Mouse (Mus musculus): Measurements from ENCODE around the gene Myl3. TPM values are rescaled to one million over a fixed set of nuclear protein-coding genes. Genes with fewer than 3 reads are reported as not detected.

The Myl3 gene
- polyA plus RNA-seq, 1 experiment from 2014 or later = 13.8 TPM

GRCm38 (mm10) chr9:110762763-110763162 is 21.1 kb downstream of the Myl3 start:
- Histone ChIP-seq H3K4me2 (replicated peaks; ENCODE audit: low read depth, low read length) (no peak overlapping the region), H3K27ac (ENCODE audit: low read length) (no peak overlapping the region), H3K9me3 (ENCODE audit: low read length) (no peaks in the 10 kb centered on the region), H3K36me3 (ENCODE audit: insufficient read depth, low read length) (no peaks in the 10 kb centered on the region), H3K4me1 (ENCODE audit: insufficient read depth, low read depth, low read length) (no peaks in the 10 kb centered on the region), H3K4me3 (ENCODE audit: low read depth, low read length) (no peak overlapping the region), H3K27me3 (replicated peaks; ENCODE audit: insufficient read depth, low read length) (no peaks in the 10 kb centered on the region; the same call in 1 of the 2 replicates), H3K9ac (replicated peaks; ENCODE audit: low read depth) (no peak overlapping the region)
- WGBS = 61% methylated on average over 10 of the region's 10 CpGs
- TF ChIP-seq EP300 (IDR thresholded peaks at IDR 0.05) (no peak), CTCF (IDR thresholded peaks at IDR 0.05) (no peak)
- DNase-seq (ENCODE audit: low spot score) = peak; percentile 27
- peak; percentile 72 for ATAC-seq

- H3K27me3 ChIP-seq (replicated peaks; ENCODE audit: insufficient read depth, low read length) = no peaks in the 10 kb centered on the region; the same call in 1 of the 2 replicates
- H3K36me3 ChIP-seq (ENCODE audit: insufficient read depth, low read length) = no peaks in the 10 kb centered on the region
- H3K4me3 ChIP-seq (ENCODE audit: low read depth, low read length) = no peak overlapping the region
- TF ChIP-seq EP300 (IDR thresholded peaks at IDR 0.05) = no peak
- no peak for TF ChIP-seq CTCF (IDR thresholded peaks at IDR 0.05)
- DNase-seq (ENCODE audit: low spot score) (no peak), ATAC-seq (no peak)
- no peaks in the 10 kb centered on the region for H3K9me3 ChIP-seq (ENCODE audit: low read length)
- 69% methylated on average over 2 of the region's 2 CpGs for WGBS
- no peak overlapping the region for H3K4me2 ChIP-seq (replicated peaks; ENCODE audit: low read depth, low read length)
- H3K9ac ChIP-seq (replicated peaks; ENCODE audit: low read depth) = no peak overlapping the region
- H3K27ac ChIP-seq (ENCODE audit: low read length) = no peak overlapping the region
- no peaks in the 10 kb centered on the region for H3K4me1 ChIP-seq (ENCODE audit: insufficient read depth, low read depth, low read length)
Measured at GRCm38 (mm10) chr9:110763405-110763804, 21.7 kb downstream of the Myl3 start.

- no peaks in the 10 kb centered on the region for H3K27me3 ChIP-seq (replicated peaks; ENCODE audit: insufficient read depth, low read length)
- TF ChIP-seq EP300 (IDR thresholded peaks at IDR 0.05) (no peak), CTCF (IDR thresholded peaks at IDR 0.05) (no peak)
- H3K4me3 ChIP-seq (ENCODE audit: low read depth, low read length) = no peak overlapping the region
- no peaks in the 10 kb centered on the region for H3K9me3 ChIP-seq (ENCODE audit: low read length)
- no peak overlapping the region for H3K4me2 ChIP-seq (replicated peaks; ENCODE audit: low read depth, low read length)
- no peak overlapping the region for H3K27ac ChIP-seq (ENCODE audit: low read length)
- H3K9ac ChIP-seq (replicated peaks; ENCODE audit: low read depth) = no peak overlapping the region
- H3K36me3 ChIP-seq (ENCODE audit: insufficient read depth, low read length) = no peaks in the 10 kb centered on the region
- no peak for ATAC-seq
- WGBS = 89% methylated on average over 10 of the region's 10 CpGs
- no peak for DNase-seq (ENCODE audit: low spot score)
- H3K4me1 ChIP-seq (ENCODE audit: insufficient read depth, low read depth, low read length) = no peaks in the 10 kb centered on the region
Measured at GRCm38 (mm10) chr9:110772336-110772735, 30.7 kb downstream of the Myl3 start.

GRCm38 (mm10) chr9:110774403-110775268 is 33.0 kb downstream of the Myl3 start:
- H3K4me3 ChIP-seq (ENCODE audit: low read depth, low read length) = no peak overlapping the region

GRCm38 (mm10) chr9:110775269-110776022 is 33.8 kb downstream of the Myl3 start:
- Histone ChIP-seq H3K4me1 (ENCODE audit: insufficient read depth, low read depth, low read length) (no peaks in the 10 kb centered on the region), H3K36me3 (ENCODE audit: insufficient read depth, low read length) (no peaks in the 10 kb centered on the region), H3K4me3 (ENCODE audit: low read depth, low read length) (no peak overlapping the region), H3K9ac (replicated peaks; ENCODE audit: low read depth) (no peak overlapping the region), H3K27me3 (replicated peaks; ENCODE audit: insufficient read depth, low read length) (no peaks in the 10 kb centered on the region; the same call in 1 of the 2 replicates), H3K9me3 (ENCODE audit: low read length) (no peaks in the 10 kb centered on the region), H3K4me2 (replicated peaks; ENCODE audit: low read depth, low read length) (0 out of 2 replicates have a peak overlapping the region, but pooled peaks have one; percentile 14), H3K27ac (ENCODE audit: low read length) (no peak overlapping the region)
- 61% methylated on average over 10 of the region's 10 CpGs for WGBS
- peak; percentile 53 for DNase-seq (ENCODE audit: low spot score)
- peak; percentile 58 for ATAC-seq
- TF ChIP-seq EP300 (IDR thresholded peaks at IDR 0.05) (no peak), CTCF (IDR thresholded peaks at IDR 0.05) (no peak; the same call in 1 of the 2 replicates)

More at GRCm38 (mm10) chr9:110774403-110775268, 33.0 kb downstream of the Myl3 start:
- Histone ChIP-seq H3K4me2 (replicated peaks; ENCODE audit: low read depth, low read length) (0 out of 2 replicates have a peak overlapping the region, but pooled peaks have one; percentile 14), H3K27ac (ENCODE audit: low read length) (no peak overlapping the region), H3K27me3 (replicated peaks; ENCODE audit: insufficient read depth, low read length) (no peaks in the 10 kb centered on the region), H3K4me1 (ENCODE audit: insufficient read depth, low read depth, low read length) (no peaks in the 10 kb centered on the region), H3K9ac (replicated peaks; ENCODE audit: low read depth) (no peak overlapping the region), H3K36me3 (ENCODE audit: insufficient read depth, low read length) (no peaks in the 10 kb centered on the region), H3K9me3 (ENCODE audit: low read length) (no peaks in the 10 kb centered on the region)
- WGBS = 54% methylated on average over 15 of the region's 15 CpGs
- ATAC-seq = peak; percentile 44; the same call in 1 of the 2 replicates
- no peak for TF ChIP-seq EP300 (IDR thresholded peaks at IDR 0.05)
- no peak for TF ChIP-seq CTCF (IDR thresholded peaks at IDR 0.05)
- DNase-seq (ENCODE audit: low spot score) = peak; percentile 31

- 71% methylated on average over 1 of the region's 1 CpGs for WGBS
- H3K9ac ChIP-seq (replicated peaks; ENCODE audit: low read depth) = no peak overlapping the region
- H3K4me1 ChIP-seq (ENCODE audit: insufficient read depth, low read depth, low read length) = no peaks in the 10 kb centered on the region; the same call in 1 of the 2 replicates
- no peak overlapping the region for H3K27ac ChIP-seq (ENCODE audit: low read length)
- ATAC-seq = no peak
- TF ChIP-seq CTCF (IDR thresholded peaks at IDR 0.05) (no peak), EP300 (IDR thresholded peaks at IDR 0.05) (no peak)
- no peak overlapping the region for H3K4me3 ChIP-seq (ENCODE audit: low read depth, low read length)
- no peaks in the 10 kb centered on the region for H3K9me3 ChIP-seq (ENCODE audit: low read length)
- DNase-seq (ENCODE audit: low spot score) = peak; percentile 16
- no peak overlapping the region for H3K4me2 ChIP-seq (replicated peaks; ENCODE audit: low read depth, low read length)
- H3K27me3 ChIP-seq (replicated peaks; ENCODE audit: insufficient read depth, low read length) = no peaks in the 10 kb centered on the region; the same call in 1 of the 2 replicates
- no peaks in the 10 kb centered on the region for H3K36me3 ChIP-seq (ENCODE audit: insufficient read depth, low read length)
Measured at GRCm38 (mm10) chr9:110778100-110778499, 36.4 kb downstream of the Myl3 start.
